Comparison of ENCODE assay signal across 29 mouse cellular contexts in the genomic region with DNA sequence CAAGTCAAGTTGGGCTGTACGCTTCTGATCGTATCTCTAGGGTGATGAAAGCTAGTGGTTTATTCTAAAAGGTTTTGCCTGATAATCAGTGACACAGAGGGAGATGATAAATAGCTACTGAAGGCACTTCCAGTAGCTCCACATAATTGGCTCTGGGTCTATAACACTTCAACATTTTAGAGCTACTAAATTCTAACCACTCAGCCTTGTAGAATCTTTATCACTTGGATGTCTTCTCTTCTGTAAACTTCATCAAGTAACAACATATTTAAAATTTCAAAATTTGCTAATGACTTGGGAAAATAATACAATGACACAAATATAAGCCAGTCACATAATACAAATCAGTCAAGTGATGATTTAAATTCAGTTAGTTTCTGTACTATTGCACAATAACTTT.
"Had no signal": no experiment of that assay in that cellular context is flagged by ENCODE, and none has a peak within 500 bp of the region (broad histone marks: within the 10 kb centered on the region; RNA-seq: fewer than 3 reads in every experiment).

No protein-coding gene starts in this region.

- DNase-seq: layer of hippocampus, postnatal 36 days; left cerebral cortex, postnatal 4 days; liver; liver, embryonic 13.5 days; liver, postnatal 0 days; lung, postnatal 14 days; lung, postnatal 36 days; lung, postnatal 4 days; midbrain, embryonic 14.5 days had no signal

- H3K9me3 ChIP-seq: limb, embryonic 10.5 days; limb, embryonic 12.5 days; limb, embryonic 13.5 days; limb, embryonic 15.5 days; liver, embryonic 12.5 days; liver, embryonic 13.5 days; liver, embryonic 15.5 days; megakaryocyte, embryonic 14.5 days; midbrain, embryonic 10.5 days; midbrain, embryonic 12.5 days; midbrain, embryonic 13.5 days; midbrain, embryonic 15.5 days; neural tube, embryonic 12.5 days had no signal

- H3K27me3 ChIP-seq: limb, embryonic 12.5 days; limb, embryonic 13.5 days; limb, embryonic 15.5 days; liver, embryonic 12.5 days; liver, embryonic 13.5 days; liver, embryonic 15.5 days; megakaryocyte, embryonic 14.5 days; midbrain, embryonic 12.5 days; midbrain, embryonic 13.5 days; midbrain, embryonic 15.5 days; neural tube, embryonic 12.5 days had no signal

- H3K36me3 ChIP-seq: limb, embryonic 10.5 days; limb, embryonic 12.5 days; limb, embryonic 13.5 days; limb, embryonic 15.5 days; liver, embryonic 12.5 days; liver, embryonic 13.5 days; liver, embryonic 15.5 days; midbrain, embryonic 10.5 days; midbrain, embryonic 12.5 days; midbrain, embryonic 13.5 days; midbrain, embryonic 15.5 days; neural tube, embryonic 12.5 days had no signal

- H3K27ac ChIP-seq: left cerebral cortex, adult 2 months; limb, embryonic 10.5 days; limb, embryonic 12.5 days; limb, embryonic 13.5 days; limb, embryonic 15.5 days; liver, embryonic 12.5 days; liver, embryonic 13.5 days; liver, embryonic 14.5 days; liver, embryonic 15.5 days; macrophage; midbrain, embryonic 10.5 days; midbrain, embryonic 12.5 days; midbrain, embryonic 13.5 days; midbrain, embryonic 15.5 days; neural tube, embryonic 12.5 days had no signal

- H3K4me2 ChIP-seq: limb, embryonic 12.5 days; limb, embryonic 13.5 days; limb, embryonic 15.5 days; liver, embryonic 11.5 days; liver, embryonic 12.5 days; liver, embryonic 13.5 days; liver, embryonic 15.5 days; midbrain, embryonic 11.5 days; midbrain, embryonic 12.5 days; midbrain, embryonic 13.5 days; midbrain, embryonic 15.5 days; neural tube, embryonic 12.5 days had no signal

- ATAC-seq: liver, embryonic 12.5 days; liver, postnatal 0 days; lung, postnatal 0 days; midbrain, embryonic 13.5 days; midbrain, embryonic 15.5 days; midbrain, embryonic 16.5 days had no signal

- H3K4me3 ChIP-seq: left cerebral cortex, adult 2 months; limb, embryonic 10.5 days; limb, embryonic 12.5 days; limb, embryonic 13.5 days; limb, embryonic 15.5 days; liver, embryonic 12.5 days; liver, embryonic 13.5 days; liver, embryonic 15.5 days; megakaryocyte, embryonic 14.5 days; midbrain, embryonic 10.5 days; midbrain, embryonic 12.5 days; midbrain, embryonic 13.5 days; midbrain, embryonic 15.5 days; myocyte; neural tube, embryonic 12.5 days had no signal

- H3K9ac ChIP-seq: limb, embryonic 12.5 days; limb, embryonic 13.5 days; limb, embryonic 15.5 days; liver, embryonic 12.5 days; liver, embryonic 13.5 days; liver, embryonic 14.5 days; liver, embryonic 15.5 days; liver, postnatal 0 days; midbrain, embryonic 12.5 days; midbrain, embryonic 13.5 days; midbrain, embryonic 15.5 days; neural tube, embryonic 12.5 days had no signal

- H3K4me1 ChIP-seq: limb, embryonic 10.5 days; limb, embryonic 12.5 days; limb, embryonic 15.5 days; liver, embryonic 12.5 days; liver, embryonic 13.5 days; liver, embryonic 15.5 days; megakaryocyte, embryonic 14.5 days; midbrain, embryonic 10.5 days; midbrain, embryonic 12.5 days; midbrain, embryonic 13.5 days; midbrain, embryonic 15.5 days; neural tube, embryonic 12.5 days had no signal
